Mouse (Mus musculus): ENCODE measurements around the gene Olfr1344. TPM values are rescaled to one million over a fixed set of nuclear protein-coding genes. Genes with fewer than 3 reads are reported as not detected.
"Not testable (repeated sequence)": the region's sequence is repeated elsewhere in the genome, so short reads cannot be mapped to it uniquely, and the experiment has no call there.

The Olfr1344 gene
- total RNA-seq (2022): not detected

DNA sequence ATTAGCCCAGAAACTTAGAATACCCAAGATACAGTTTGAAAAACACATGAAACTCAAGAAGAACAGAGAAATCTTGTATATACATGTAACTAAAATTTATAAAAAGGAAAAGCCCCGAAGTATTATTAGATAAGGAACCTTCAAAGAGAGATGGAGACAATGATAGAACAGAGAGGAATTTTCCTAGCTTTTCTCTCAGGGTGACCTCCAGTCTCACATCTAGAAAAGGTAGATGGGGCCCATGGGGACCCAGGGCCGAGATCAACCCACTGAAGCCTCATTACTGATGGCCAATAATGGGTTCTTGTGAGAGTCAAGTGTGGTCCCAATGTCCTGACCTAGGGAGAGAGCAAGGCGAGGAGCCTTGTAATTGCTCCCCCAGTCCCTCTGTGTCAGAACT, at the start of gene Olfr1344:
Gene Olfr1344 (plus strand): TSS at position 301 of the 400 bp plus-strand sequence.
- DNase-seq (ENCODE audit: low spot score): no peak

DNA sequence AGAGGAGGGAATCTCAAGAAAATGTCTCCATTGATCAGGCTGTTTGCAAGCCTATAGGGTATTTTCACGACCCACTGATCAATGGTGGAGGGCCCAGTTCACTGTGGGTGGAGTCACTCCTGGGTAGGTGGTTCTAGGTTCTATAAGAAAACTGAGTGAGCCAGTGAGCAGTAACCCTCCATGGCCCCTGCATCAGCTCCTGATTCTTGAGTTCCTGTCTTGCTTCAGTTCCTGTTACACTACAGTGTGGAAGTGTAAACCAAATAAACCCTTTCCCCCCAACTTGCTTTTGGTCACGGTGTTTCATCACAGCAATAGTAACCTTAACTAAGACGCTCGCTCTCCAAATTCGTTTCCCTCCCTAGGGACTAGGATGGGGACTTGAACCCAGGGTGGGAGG, 49.5 kb upstream of the Olfr1344 start:
- DNase-seq (ENCODE audit: low spot score): no peak

DNA sequence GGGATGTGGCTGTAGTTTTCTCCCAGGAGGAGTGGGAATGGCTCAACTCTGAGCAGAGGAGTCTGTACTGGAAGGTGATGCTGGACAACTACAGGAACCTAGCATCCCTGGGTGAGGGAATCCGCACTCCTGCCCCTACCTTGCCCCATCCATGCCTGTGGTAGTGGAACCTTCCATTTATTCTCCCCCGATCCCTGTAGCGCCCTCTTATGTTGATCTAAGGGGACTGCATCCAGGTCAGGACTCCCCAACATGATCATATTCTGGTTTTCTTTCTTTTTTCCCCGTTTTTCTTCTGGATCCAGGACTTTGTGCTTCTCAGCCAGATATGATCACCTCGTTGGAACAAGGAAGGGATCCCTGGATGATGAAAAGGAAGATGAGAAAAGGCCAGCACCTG, 49.0 kb upstream of the Olfr1344 start:
- DNase-seq (ENCODE audit: low spot score): no peak

DNA sequence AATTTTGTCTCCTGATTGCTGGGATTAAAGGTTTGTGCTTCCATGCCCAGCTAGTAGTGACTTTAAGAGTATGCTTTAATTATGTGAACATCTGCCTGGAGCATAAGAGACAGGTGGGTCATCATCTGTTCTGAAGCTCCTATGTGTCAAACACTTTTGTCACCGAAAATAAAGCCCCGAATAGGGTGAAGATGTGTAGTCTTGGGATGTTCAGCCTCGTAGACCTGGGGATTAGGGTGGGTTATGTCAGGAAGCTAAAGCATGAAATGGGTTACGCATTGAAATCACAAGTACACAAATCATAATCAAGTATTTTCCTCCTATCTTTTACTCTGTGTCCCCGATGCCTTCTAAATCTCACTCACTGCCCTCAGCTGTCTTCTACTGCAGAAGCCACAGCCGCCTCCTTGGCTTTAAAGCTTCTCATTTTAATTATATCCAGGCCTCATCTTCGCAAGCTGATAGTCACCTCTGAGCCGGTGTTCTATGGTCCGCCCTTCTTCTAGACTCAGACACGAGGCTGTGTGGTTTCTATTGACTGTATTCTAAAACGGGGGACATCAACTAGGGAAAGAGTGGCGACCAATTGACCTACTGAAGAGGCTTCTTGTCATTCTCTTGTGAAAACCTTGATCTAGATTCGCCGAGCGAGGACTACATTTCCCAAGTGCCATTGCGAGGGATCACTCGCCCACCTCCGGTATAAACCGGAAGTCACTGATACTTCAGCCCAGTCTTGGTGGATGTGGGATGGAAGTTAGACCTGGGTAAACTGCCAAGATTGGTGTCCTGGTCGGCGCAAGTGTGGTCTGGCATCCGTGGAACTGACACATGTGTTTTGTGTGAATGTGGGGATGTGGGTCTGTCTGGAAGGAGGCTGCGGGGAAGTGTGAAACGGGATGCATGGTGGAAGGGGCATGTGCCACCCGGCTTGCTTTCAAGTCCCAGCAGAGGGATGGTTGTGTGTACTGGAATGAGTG, 40.2 kb upstream of the Olfr1344 start, which contains the start of gene Smim17:
Gene Smim17 (plus strand): TSS at position 720 of the 980 bp plus-strand sequence.
- peak; percentile 17 for DNase-seq (ENCODE audit: low spot score)

DNA sequence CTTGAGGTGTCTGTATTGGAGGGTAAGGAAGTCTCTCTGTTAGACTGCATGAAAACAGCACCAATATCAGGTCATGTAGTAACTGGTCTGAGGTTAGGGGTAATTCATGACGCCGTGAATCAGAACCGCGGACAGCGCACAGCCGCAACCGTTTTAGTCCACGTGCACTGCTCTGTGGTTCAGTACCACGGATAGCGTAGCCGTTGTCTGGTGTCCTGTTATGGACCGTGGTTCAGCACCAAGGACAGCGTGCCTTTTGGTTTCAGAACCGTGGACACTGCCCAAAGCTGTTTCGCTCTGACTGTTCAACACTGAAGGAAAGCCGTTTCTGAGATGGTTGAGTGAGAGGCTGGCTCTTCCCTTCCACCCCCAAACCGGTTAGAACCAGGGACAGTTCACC, 28.4 kb upstream of the Olfr1344 start, which contains the start of gene Gm20715:
Gene Gm20715 (plus strand): TSS at position 235 of the 400 bp plus-strand sequence.
- DNase-seq (ENCODE audit: low spot score): peak; percentile 91

DNA sequence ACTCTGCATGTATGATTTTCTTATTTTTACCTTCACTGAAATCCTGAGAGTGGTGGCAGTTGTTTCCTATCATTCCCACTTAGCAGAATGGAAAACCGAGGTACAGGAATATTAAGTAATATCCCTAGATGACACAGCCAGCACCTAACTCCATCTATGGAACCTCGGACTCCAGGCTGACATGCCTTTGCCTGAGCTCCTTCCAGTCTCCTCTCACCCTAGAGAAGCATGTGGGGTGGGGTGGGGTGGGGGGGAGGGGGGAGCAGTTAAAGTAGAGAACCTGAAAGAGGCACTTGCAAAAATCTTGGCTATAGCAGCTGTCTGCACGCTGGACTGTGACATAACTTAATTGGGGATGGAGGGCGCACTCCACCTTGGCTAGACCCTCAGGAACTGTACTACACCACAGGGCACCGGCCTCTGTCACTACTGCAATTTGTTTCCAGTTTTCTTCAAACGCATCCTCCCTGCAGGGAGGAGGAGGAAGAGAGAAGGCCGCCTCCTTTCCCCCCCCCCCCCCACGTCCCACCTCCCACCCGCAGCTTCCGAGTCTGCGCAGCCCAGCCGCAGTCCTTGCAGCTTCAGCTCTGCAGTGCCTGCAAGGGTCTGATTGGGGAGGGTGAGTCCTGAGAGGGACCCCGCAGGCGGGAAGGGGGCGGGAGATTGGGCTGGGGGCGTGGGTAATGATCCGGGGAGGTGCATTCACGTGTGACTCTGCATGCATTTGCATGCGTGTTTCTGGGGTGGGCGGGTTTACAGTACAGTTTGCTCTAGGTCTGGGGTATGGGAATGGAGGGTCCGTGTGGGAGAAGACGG, 23.7 kb upstream of the Olfr1344 start:
- DNase-seq (ENCODE audit: low spot score): no peak

DNA sequence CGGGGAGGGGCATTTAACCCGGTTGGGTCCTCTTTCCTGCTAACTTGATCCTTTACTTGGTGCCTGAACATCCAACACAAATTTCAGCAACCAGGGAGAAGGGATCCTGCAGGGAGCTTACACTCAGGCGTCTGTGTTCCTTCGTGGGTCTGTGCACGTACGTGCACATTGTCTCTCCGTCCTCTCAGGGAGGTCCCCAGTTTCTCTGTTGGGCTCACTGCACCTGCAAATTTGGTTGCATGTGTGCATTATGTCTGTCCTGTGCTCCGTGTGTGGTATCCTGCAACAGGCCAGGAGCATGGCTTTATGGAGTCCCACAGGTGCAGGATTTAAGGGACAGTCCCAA, 23.1 kb upstream of the Olfr1344 start:
- DNase-seq (ENCODE audit: low spot score): no peak

DNA sequence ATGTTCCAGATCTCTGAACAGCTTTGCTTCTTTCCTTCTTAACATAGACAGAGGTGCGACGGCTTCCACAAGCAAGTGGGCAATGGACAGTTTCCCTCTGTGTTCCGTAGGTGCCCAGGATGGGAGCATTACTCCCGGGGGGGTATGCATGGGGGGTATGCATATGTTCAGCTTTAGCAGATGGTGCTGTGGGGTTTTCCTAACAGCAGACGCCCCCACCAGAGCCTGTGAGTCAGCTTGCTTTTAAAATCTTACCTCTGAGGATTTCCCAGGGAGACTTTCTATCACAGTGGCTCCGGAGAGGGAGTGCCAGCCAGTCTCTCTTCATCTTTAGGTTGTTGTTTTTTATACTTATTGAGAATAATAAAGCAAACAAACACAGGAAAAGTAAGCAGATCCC, 18.6 kb upstream of the Olfr1344 start:
- no peak for DNase-seq (ENCODE audit: low spot score)

DNA sequence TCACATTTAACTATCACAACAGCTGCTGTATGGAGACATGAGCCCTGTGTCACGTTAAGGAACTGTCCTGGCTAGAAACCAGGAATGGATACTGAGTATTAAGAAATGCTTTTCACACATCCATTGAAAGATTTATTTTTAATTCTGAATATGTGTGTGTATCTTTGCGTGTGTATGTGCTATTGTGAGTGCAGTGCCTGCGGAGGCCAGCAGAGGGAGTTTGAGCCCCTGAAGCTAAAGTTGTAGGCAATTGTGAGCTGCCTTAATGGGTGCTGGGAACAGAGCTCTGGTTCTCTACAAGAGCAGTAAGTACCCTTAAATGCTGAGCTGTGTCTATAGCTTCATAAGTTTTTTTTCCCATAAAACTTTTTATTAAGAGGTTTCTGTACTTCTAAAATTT, 9.1 kb upstream of the Olfr1344 start:
- DNase-seq (ENCODE audit: low spot score): no peak

DNA sequence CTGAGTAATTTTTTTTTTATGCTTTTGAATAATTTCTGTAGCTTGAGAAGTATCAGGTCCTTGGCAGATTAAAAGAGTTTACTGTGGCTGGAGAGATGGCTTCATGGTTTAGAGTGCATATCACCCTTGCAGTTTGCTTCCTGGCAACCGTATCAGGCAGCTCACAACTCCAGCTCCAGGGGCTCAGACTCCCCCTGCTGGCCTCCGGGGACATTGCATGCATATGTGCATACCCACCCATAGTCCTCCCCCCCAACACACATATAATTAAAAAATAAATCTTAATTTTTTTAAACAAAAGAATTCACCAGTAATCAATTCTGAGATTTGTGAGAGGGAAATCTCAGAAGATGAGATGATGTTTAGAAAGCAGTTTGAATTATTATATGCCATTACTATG, 8.1 kb upstream of the Olfr1344 start:
- DNase-seq (ENCODE audit: low spot score): peak; percentile 10

DNA sequence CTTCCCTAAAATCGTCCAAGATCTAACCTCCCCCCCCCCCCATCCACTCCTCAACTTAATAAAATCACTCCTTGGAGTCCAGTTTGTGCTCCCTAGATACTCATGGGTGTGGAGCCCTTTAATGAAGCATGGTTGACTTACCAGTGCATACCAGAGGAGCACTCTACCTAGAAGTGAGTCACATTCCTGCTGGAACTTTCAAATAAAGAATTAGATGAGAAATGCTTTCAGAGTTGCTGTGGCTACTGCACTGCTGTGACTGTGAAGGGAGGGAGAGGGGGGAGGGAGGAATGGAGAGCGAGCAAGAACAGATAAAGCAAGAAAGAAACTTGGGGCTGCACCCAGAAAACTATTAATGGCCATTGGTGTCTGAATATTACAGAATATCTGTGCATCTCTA, 2.7 kb downstream of the Olfr1344 start:
- DNase-seq (ENCODE audit: low spot score): no peak

DNA sequence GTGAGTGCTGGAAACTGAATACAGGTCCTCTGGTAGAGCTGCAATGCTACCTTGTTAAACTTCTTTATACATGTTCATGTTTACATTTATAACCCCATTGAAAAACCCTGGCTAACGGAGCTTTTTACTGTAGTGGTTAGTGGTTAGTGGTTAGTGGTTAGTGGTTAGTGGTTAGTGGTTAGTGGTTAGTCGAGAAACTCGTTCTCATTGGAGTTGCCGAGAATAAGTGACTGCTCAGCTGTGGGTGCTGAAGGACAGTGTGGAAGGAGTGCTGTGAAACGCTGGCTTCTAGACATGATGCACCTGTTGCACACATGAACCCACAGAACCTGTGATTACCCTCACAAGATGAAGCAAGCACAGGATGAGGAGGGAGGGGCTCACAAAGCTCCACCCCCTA, 9.3 kb downstream of the Olfr1344 start:
- no peak for DNase-seq (ENCODE audit: low spot score)

DNA sequence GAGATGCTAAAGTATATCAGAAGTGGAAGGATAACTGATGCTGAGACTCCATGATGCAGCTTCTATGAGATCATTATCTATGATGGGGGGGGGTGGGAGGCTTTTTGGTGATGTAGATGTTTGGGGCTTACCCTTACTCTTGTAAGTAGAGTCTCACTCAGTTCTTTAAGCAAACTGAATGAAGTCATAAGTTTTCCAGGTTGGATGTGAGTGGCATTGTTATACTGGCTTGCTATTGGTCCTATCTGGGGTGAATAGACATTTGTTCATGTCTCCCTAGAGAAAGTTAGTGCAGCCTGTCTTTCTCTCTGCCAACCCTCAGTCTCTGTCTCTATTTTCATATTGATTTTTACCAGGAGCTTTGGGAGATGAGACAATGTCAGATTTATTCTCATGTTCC, 17.4 kb downstream of the Olfr1344 start, which contains the start of gene Olfr1336:
Gene Olfr1336 (plus strand): TSS at position 301 of the 400 bp plus-strand sequence.
- DNase-seq (ENCODE audit: low spot score): no peak

DNA sequence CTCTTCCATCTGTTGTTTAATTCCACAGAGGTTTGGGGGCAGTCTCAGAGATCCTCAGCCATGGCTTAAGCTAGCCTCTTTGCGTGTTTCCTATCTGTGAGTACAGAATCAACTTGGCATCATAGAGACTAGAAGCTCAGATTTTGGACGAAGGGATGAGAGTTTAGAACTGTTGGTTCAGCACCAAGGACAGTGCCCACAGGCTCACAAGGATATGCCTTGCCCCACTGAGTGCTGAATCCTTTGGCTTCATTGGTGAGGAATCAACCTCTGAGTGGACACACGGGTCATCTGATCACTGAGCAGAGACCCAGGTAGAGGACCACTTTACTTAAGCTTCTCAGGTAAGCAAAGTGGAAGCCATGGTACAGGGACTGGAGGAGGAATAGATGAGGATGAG, 17.9 kb downstream of the Olfr1344 start:
- DNase-seq (ENCODE audit: low spot score): no peak

DNA sequence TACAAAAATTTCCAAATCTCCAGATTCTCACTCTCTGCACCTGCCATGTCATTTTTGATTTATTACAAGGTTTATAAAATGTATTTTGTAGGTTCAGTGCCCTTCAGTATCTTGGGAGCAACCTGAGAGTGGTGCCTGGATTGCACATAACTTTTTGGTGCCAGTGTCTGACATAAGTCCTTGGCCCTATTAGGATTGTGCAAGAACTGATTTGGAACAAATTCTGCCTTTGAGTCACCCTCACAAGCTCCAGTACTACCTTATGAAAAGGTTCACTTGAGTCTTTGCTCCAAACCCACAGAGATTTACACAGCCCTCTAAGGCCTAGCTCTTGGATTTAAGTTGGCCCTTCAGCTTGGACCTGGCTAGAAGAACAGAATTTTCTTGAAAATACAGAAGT, 28.5 kb downstream of the Olfr1344 start, which contains the start of gene Olfr1346:
Gene Olfr1346 (plus strand): TSS at position 151 of the 400 bp plus-strand sequence.
- no peak for DNase-seq (ENCODE audit: low spot score)

DNA sequence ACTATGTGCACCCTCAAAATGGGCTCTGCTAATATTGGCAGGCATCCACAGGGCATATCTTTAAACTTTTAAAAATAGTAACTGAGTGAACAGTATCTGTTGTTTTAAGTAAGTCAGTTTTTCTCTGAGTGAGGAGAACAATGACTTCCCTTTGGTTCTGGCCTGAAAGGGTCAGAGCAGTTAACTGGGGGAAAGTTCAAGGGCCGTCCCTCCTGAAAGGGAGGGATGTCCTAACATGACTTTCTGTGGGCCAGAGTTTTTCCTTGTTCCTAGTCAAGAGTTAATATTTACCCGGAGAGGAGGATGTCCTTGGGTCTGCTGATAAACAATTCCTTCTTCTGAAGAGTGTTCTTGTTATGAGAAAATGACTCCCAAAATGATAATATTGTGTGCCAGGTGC, 39.1 kb downstream of the Olfr1344 start:
- DNase-seq (ENCODE audit: low spot score): not testable (repeated sequence)

DNA sequence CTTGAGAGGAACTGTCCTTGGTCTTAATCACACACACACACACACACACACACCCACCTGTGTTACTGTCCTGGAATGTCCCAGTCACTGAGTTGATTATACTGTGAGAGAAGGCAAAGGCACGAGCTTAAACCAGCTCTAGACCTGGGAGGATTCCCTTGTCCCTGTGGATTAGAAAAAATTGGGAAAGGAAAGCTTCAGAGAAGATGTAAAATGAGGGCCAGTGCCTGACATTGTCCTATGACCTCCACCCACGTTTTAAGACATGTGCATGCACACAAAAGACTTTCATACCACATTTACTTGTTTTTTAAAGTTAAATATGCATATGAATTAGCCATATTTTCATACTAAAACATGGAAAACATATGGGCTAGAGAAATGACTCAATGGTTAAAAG, 48.4 kb downstream of the Olfr1344 start, which contains the start of gene Olfr5:
Gene Olfr5 (minus strand): TSS at position 101 of the 400 bp plus-strand sequence.
- no peak for DNase-seq (ENCODE audit: low spot score)

Other genes with a start within 250 kb of the Olfr1344 start
- not detected for gene Galp, start 241.6 kb upstream of the Olfr1344 start, total RNA-seq (2022)
- not detected for gene Zscan5b, start 216.4 kb upstream of the Olfr1344 start, total RNA-seq (2022)
- gene Epp13, start 186.0 kb upstream of the Olfr1344 start, total RNA-seq (2022): not detected
- 1 to 10 TPM; 2.9 to 4.9 (median 4.2) TPM for gene Zfp667, start 152.1 kb upstream of the Olfr1344 start, total RNA-seq (2022)
- 1 to 10 TPM; 1.7 to 3.2 (median 1.9) TPM for gene Zfp583, start 107.4 kb upstream of the Olfr1344 start, total RNA-seq (2022)
- gene Gm3854, start 94.9 kb upstream of the Olfr1344 start, total RNA-seq (2022): under 1 TPM; 0.17 to 0.44 (median 0.32) TPM
- 1 to 10 TPM; 2.2 to 3.8 (median 2.9) TPM for gene Zfp78, start 75.4 kb upstream of the Olfr1344 start, total RNA-seq (2022)
- gene Zfp28, start 55.4 kb upstream of the Olfr1344 start, total RNA-seq (2022): 1 to 10 TPM; 2.2 to 5.0 (median 3.2) TPM
- gene Smim17, start 40.0 kb upstream of the Olfr1344 start, total RNA-seq (2022): not detected
- gene Gm20715, start 28.4 kb upstream of the Olfr1344 start, total RNA-seq (2022): not detected
- not detected for gene Olfr1336, start 17.5 kb downstream of the Olfr1344 start, total RNA-seq (2022)
- not detected for gene Olfr1346, start 28.4 kb downstream of the Olfr1344 start, total RNA-seq (2022)
- gene Olfr5, start 48.3 kb downstream of the Olfr1344 start, total RNA-seq (2022): not detected
- not detected for gene Olfr1347, start 61.1 kb downstream of the Olfr1344 start, total RNA-seq (2022)
- gene Olfr1348, start 70.1 kb downstream of the Olfr1344 start, total RNA-seq (2022): not detected
- gene Olfr1349, start 84.3 kb downstream of the Olfr1344 start, total RNA-seq (2022): not detected
- gene Olfr1350, start 126.2 kb downstream of the Olfr1344 start, total RNA-seq (2022): not detected

Data from heart, adult 8-10 months (tissue).